Mouse (Mus musculus) bone marrow macrophage, adult 2 months (primary cell): ENCODE measurements around the gene Slc48a1.

ENCODE experiments used
- CTCF ChIP-seq: IDR thresholded peaks from 2 replicates; pipeline ENCODE4 v1.5.1; 2012; ENCODE audit warnings: low read depth, mild to moderate bottlenecking, low read length, moderate library complexity
- POLR2A ChIP-seq: IDR thresholded peaks from 2 replicates; pipeline ENCODE4 v1.6.1; 2012; ENCODE audit warnings: mild to moderate bottlenecking, low read depth, low read length, borderline replicate concordance

DNA sequence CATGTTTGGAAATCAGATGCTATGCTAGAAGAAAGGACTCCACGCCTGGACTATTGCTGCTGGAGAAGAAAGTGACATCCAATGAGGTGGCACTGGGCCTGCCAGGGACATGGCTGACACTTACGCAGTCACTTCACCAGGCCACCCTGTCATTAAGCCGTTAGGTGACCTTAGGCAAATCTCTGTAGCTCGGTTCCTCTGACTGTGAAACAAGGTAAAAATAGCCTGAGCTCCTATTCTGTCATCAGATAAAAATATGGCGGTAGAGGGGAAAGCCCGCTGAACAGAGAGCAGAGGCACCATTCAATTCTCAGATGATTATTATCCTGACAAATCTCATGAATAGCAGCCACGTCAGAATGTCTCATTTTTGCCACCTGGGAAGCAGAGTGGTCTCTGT, 36.2 kb upstream of the Slc48a1 start:
- TF ChIP-seq POLR2A (no peak), CTCF (no peak)
